Mouse (Mus musculus): ENCODE results near the gene Akt1s1. TPM values are rescaled to one million over a fixed set of nuclear protein-coding genes. Genes with fewer than 3 reads are reported as not detected.
A peak's percentile ranks its signal among the peaks of the same experiment; 100 is the strongest.

The Akt1s1 gene
- polyA plus RNA-seq, 1 experiment from 2014 or later: 89.4 TPM

DNA sequence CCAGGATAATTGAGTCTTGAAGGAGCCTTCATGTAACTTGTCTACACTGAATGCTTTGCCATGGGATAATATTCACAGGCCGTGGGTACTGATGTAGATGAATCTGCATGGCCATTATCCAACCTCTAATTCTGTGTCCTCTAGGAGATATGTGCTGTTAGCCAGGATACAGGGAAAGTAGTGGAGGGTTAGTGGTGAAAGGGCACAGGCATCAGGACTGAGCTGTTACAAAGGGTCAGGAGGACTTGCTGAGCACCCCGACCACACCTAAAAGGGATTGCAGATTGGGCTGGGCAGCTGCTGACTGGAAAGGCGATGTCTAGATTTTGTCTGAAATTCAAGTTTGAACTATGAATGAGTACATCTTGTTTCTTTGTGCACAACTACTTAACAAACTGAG is 28.3 kb upstream of the Akt1s1 start:
- Histone ChIP-seq H3K27me3 (replicated peaks; ENCODE audit: insufficient read depth, low read length) (no peaks in the 10 kb centered on the region), H3K9ac (replicated peaks; ENCODE audit: low read depth) (no peak overlapping the region), H3K4me2 (replicated peaks; ENCODE audit: low read depth, low read length) (no peak overlapping the region), H3K4me1 (ENCODE audit: insufficient read depth, low read depth, low read length) (peaks cover 18% of the 10 kb centered on the region; the same call in 1 of the 2 replicates), H3K36me3 (ENCODE audit: insufficient read depth, low read length) (no peaks in the 10 kb centered on the region), H3K4me3 (ENCODE audit: low read depth, low read length) (no peak overlapping the region), H3K27ac (ENCODE audit: low read length) (no peak overlapping the region), H3K9me3 (ENCODE audit: low read length) (no peaks in the 10 kb centered on the region)
- DNase-seq (ENCODE audit: low spot score): no peak
- 70% methylated on average over 3 of the region's 3 CpGs for whole genome bisulfite sequencing
- ATAC-seq: no peak
- no peak for TF ChIP-seq CTCF (IDR thresholded peaks at IDR 0.05)
- no peak for TF ChIP-seq EP300 (IDR thresholded peaks at IDR 0.05)

DNA sequence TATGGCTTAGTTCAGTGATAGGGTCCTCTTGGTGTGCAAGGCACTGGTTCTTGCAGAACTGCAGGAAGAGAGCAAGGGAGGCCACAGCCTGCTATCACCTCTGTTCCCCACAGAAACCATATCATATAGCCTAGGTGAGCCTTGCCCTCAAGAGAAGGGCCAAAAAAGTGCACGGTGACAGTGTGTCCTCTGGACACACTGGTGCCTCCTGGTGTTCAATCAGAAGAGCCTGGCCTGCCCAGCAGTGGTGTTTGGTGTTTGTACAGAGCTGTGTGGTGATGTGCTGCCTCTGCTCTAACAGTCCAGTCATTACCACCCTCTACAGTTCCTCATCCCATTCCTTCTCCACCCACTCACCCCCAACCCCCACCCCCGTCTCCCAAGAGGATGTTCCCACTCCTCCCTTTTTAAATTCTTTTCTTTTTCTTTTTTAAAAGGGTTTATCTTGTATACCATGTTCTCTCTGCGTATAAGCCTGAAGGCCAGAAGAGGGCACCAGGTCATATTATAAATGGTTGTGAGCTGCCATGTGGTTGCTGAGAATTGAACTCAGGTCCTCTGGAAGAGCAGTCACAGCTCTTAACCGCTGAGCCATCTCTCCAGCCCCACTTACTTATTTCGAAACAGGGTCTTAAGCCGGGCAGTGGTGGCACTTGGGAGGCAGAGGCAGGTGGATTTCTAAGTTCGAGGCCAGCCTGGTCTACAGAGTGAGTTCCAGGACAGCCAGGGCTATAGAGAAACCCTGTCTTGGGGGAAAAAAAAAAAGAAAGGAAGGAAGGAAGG is 26.9 kb upstream of the Akt1s1 start:
- Histone ChIP-seq H3K4me1 (ENCODE audit: insufficient read depth, low read depth, low read length) (peaks cover 18% of the 10 kb centered on the region; the same call in 1 of the 2 replicates), H3K9ac (replicated peaks; ENCODE audit: low read depth) (no peak overlapping the region), H3K27me3 (replicated peaks; ENCODE audit: insufficient read depth, low read length) (no peaks in the 10 kb centered on the region), H3K9me3 (ENCODE audit: low read length) (no peaks in the 10 kb centered on the region), H3K4me2 (replicated peaks; ENCODE audit: low read depth, low read length) (no peak overlapping the region), H3K27ac (ENCODE audit: low read length) (no peak overlapping the region), H3K4me3 (ENCODE audit: low read depth, low read length) (no peak overlapping the region), H3K36me3 (ENCODE audit: insufficient read depth, low read length) (no peaks in the 10 kb centered on the region)
- DNase-seq (ENCODE audit: low spot score): no peak
- ATAC-seq: no peak
- peak; percentile 28; the same call in 1 of the 2 replicates for TF ChIP-seq CTCF (IDR thresholded peaks at IDR 0.05)
- TF ChIP-seq EP300 (IDR thresholded peaks at IDR 0.05): no peak
- WGBS: 74% methylated on average over 7 of the region's 7 CpGs

DNA sequence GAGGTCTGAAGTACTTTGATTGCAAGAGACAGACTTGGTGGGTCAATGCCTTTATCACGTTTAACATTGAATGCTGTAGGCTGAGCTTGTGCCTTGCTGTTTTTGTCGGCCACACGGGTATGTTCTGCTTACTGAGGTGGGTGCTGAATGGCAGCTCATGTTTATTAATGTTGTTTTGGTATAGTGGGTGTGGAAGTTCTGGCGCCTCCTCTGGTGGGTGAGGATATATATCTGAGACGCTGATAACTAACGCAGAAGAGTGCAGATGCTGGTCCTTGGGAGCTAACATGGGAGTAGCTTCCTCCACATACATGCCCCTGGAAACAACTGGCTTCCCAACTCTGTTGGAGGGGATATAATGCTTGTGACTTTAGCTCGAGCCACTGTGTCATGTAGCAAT is 25.4 kb upstream of the Akt1s1 start:
- H3K9ac ChIP-seq (replicated peaks; ENCODE audit: low read depth): no peak overlapping the region
- 45% methylated on average over 7 of the region's 7 CpGs for WGBS
- no peak for ATAC-seq
- no peaks in the 10 kb centered on the region for H3K27me3 ChIP-seq (replicated peaks; ENCODE audit: insufficient read depth, low read length)
- H3K4me2 ChIP-seq (replicated peaks; ENCODE audit: low read depth, low read length): no peak overlapping the region
- H3K36me3 ChIP-seq (ENCODE audit: insufficient read depth, low read length): no peaks in the 10 kb centered on the region
- TF ChIP-seq EP300 (IDR thresholded peaks at IDR 0.05): no peak
- peak; percentile 38 for TF ChIP-seq CTCF (IDR thresholded peaks at IDR 0.05)
- no peaks in the 10 kb centered on the region for H3K9me3 ChIP-seq (ENCODE audit: low read length)
- DNase-seq (ENCODE audit: low spot score): no peak
- no peak overlapping the region for H3K27ac ChIP-seq (ENCODE audit: low read length)
- no peak overlapping the region for H3K4me3 ChIP-seq (ENCODE audit: low read depth, low read length)
- peaks cover 7% of the 10 kb centered on the region; the same call in 1 of the 2 replicates for H3K4me1 ChIP-seq (ENCODE audit: insufficient read depth, low read depth, low read length)

DNA sequence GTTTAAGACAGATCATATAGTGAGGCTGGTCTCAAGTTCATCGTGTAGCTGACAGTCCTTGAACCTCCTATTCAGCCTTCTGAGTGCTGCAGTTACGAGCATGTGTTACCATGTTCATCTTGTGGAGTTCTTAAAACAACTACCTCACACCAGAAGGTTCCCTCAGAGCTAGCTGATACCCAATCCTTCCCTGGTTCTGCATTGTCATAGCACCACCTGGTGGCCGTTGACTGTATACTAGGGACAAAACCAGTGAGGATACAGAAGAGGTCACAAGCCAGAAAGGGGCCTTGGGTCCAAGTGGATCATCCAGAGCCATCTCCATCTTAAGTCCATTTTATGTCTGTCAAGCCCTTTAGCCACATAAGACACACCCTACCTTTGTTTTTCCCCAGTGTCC is 23.9 kb upstream of the Akt1s1 start:
- Histone ChIP-seq H3K4me3 (ENCODE audit: low read depth, low read length) (no peak overlapping the region), H3K9ac (replicated peaks; ENCODE audit: low read depth) (no peak overlapping the region), H3K4me1 (ENCODE audit: insufficient read depth, low read depth, low read length) (no peaks in the 10 kb centered on the region), H3K27ac (ENCODE audit: low read length) (no peak overlapping the region), H3K9me3 (ENCODE audit: low read length) (no peaks in the 10 kb centered on the region), H3K27me3 (replicated peaks; ENCODE audit: insufficient read depth, low read length) (no peaks in the 10 kb centered on the region), H3K36me3 (ENCODE audit: insufficient read depth, low read length) (peaks cover 12% of the 10 kb centered on the region), H3K4me2 (replicated peaks; ENCODE audit: low read depth, low read length) (no peak overlapping the region)
- TF ChIP-seq CTCF (IDR thresholded peaks at IDR 0.05): peak; percentile 94
- TF ChIP-seq EP300 (IDR thresholded peaks at IDR 0.05): no peak
- ATAC-seq: peak; percentile 77
- 12% methylated on average over 3 of the region's 3 CpGs for WGBS
- peak; percentile 87 for DNase-seq (ENCODE audit: low spot score)

GRCm38 (mm10) chr7:44826771-44827170 is 22.0 kb upstream of the Akt1s1 start:
- Histone ChIP-seq H3K36me3 (ENCODE audit: insufficient read depth, low read length) (peaks cover 23% of the 10 kb centered on the region), H3K27me3 (replicated peaks; ENCODE audit: insufficient read depth, low read length) (no peaks in the 10 kb centered on the region), H3K27ac (ENCODE audit: low read length) (no peak overlapping the region), H3K9ac (replicated peaks; ENCODE audit: low read depth) (no peak overlapping the region), H3K4me1 (ENCODE audit: insufficient read depth, low read depth, low read length) (no peaks in the 10 kb centered on the region), H3K4me2 (replicated peaks; ENCODE audit: low read depth, low read length) (no peak overlapping the region), H3K4me3 (ENCODE audit: low read depth, low read length) (no peak overlapping the region), H3K9me3 (ENCODE audit: low read length) (no peaks in the 10 kb centered on the region)
- 72% methylated on average over 3 of the region's 3 CpGs for WGBS
- TF ChIP-seq CTCF (IDR thresholded peaks at IDR 0.05): no peak
- TF ChIP-seq EP300 (IDR thresholded peaks at IDR 0.05): no peak
- DNase-seq (ENCODE audit: low spot score) (no peak), ATAC-seq (no peak)

DNA sequence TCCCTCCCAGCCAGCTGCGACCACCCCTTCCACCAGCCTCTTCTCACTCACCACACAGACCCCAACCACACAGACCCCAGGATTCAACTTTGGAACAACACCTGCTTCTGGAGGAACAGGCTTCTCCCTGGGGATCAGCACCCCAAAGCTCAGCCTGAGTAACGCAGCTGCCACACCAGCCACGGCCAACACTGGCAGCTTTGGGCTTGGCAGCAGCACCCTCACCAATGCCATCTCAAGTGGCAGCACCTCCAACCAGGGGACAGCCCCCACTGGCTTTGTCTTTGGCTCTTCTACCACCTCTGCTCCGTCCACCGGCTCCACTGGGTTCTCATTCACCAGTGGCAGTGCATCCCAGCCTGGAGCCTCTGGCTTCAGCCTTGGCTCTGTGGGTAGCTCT is 20.1 kb upstream of the Akt1s1 start:
- no peaks in the 10 kb centered on the region for H3K9me3 ChIP-seq (ENCODE audit: low read length)
- H3K27ac ChIP-seq (ENCODE audit: low read length): no peak overlapping the region
- peaks cover 23% of the 10 kb centered on the region for H3K36me3 ChIP-seq (ENCODE audit: insufficient read depth, low read length)
- no peak for DNase-seq (ENCODE audit: low spot score)
- H3K4me3 ChIP-seq (ENCODE audit: low read depth, low read length): no peak overlapping the region
- WGBS: 86% methylated on average over 5 of the region's 5 CpGs
- H3K4me1 ChIP-seq (ENCODE audit: insufficient read depth, low read depth, low read length): peaks cover 2% of the 10 kb centered on the region; the same call in 1 of the 2 replicates
- TF ChIP-seq CTCF (IDR thresholded peaks at IDR 0.05) (no peak), EP300 (IDR thresholded peaks at IDR 0.05) (no peak)
- no peak overlapping the region for H3K4me2 ChIP-seq (replicated peaks; ENCODE audit: low read depth, low read length)
- H3K9ac ChIP-seq (replicated peaks; ENCODE audit: low read depth): no peak overlapping the region
- no peak for ATAC-seq
- H3K27me3 ChIP-seq (replicated peaks; ENCODE audit: insufficient read depth, low read length): no peaks in the 10 kb centered on the region

Measured in lung, postnatal 0 days (tissue).